Mouse (Mus musculus): Measurements from ENCODE around the gene Dbx2.

Gene Dbx2

DNA sequence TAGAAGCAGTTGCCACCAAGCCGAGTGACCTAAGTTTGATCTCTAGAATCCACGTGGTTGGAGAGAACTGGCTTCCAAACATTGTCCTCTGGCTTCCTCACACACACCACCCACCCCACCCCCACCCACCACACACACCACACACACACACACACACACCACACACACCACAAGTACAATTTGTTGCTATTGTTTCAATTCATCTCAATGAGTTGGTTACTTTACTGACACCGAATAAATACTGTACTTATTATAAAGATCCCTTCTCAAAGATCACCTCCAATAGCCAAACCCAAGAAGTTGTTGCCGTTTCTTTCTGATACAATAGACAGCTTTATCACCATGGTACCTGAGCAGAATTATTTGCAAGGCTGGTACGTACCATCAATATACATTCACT lies at the start of gene Dbx2:
Gene Dbx2 (minus strand): TSS at position 101 of the 400 bp plus-strand sequence.
- no peak for DNase-seq

DNA sequence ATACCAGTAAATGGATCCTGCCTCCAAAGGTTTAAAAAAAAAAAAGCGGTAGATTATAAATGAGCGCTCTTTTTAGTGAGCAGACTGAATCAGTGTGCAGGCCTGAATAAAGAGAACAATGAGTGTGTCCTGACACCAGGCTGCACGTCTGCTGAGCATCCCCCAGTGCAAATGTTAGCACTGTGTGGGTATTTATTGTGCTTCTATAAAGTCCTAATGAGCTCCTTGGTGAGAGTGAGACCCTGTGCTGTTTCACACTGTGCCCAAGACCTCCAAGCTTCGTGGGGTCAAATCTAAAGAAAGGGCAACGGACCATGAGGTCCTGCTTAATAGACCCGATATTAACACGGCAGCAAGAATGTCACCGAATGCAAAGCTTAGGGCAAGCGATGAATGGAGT lies 46.4 kb upstream of the Dbx2 start:
- no peak for DNase-seq

DNA sequence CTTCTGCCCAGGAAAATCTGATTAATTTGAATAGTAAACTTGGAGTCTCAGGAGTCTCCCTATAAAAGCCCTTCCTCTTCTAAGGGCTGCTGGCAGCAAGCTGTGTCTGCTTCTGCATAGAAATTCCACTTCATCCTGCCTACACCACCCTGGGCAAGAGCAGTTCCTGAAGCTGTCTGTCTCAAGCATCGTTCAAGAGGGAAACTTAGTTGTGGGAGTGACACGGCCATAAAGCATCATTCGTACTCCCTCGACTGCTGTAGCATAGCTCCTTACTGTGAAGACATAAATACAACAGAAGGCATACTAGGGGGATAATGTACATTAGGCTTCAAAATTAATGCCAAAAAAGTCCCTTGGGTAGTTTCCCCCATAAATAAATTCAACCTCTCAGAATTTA lies 45.8 kb upstream of the Dbx2 start:
- no peak for DNase-seq

DNA sequence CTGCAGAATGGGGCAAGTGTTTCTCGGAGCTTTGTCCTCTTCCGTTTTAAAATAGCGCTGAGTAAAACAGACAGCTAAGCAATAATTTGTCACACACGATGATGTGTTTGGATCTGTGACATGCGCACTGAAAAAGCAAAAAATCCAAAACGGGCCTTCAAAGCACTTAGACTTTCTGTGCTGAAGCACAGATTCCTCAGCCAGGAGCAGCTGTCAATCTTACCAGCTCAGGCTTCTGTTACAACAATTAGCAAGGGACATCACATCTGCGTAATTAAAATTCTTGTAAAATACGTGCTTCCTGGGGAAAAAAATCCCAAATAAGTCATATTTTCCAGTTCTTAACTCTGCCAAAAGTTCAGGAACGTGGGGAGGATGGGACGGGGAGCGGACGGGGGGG lies 43.6 kb upstream of the Dbx2 start:
- DNase-seq: no peak

DNA sequence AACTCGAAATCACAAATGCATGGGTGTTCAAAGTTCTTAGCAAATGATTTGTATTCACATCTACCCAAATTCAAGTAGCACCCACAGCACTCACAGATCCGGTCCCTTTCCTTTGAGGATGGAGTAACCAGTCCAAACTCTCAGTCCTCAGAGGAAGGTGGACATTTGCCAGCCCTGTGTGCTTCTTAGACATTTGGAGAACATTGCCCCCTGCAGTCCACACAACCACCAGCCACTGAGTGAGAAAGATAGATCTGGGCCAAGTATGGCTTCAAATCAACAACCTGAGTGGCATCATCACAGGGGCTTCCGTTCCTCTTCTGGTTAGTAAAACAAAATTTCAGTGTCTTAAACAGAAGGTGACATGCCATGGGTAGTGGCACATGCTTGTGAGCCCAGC lies 38.0 kb upstream of the Dbx2 start:
- DNase-seq: peak; percentile 11

DNA sequence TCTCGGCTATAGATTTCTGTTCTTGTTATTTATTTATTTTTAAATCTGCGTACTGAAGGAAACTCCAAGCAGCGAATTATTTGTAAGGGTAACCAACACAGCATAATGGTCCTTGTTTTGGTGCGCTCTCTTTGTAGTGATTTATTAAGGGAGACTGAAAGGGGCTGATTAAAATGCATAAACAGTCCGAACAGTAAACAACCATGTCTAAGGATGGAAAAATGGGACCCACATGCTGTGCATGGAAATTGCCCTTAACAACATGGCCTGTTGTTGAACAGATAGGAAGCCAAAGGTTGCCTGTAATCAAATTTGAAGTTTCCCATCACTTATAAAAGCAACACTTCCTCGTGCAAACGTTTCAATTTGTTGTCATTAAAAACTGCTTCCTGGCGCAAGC lies 35.8 kb upstream of the Dbx2 start:
- no peak for DNase-seq

DNA sequence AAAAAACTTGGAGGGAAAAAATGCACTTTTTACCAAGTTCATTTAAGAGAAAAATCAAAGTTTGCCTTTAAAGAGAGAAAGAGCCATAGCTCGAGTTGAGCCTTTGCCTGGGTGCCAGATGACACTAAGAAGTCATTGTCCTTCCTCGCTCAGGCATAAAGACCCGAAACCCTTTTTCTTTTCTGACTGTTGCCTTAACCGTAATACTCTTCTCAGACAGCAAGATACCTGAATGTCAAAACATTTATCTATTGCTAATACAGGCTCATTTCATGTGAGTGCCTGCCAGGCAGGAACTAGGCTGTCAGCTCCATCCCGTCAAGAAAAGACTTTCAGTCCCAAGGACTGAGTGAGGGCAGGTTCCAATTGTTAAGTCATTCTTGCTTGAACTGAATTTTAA lies 35.4 kb upstream of the Dbx2 start:
- DNase-seq: no peak

DNA sequence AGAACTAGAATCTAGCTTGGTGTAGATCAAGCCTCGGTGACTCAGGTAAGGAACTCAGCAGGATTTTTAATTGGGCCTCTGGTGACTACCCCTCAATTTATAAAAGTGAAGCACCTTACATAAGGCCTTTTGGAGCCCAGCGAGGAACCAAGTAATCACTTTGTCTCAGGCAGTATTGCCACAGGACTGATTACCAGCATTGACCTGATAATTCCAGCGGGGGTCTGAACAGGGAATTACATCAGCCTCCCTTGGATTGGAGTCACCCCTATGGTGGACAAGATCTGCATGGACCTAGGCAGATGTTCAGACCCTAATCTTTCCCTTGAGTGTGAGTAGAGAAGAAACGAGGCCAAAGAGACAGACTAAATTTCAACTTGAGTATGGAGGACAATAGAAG lies 26.9 kb upstream of the Dbx2 start:
- DNase-seq: no peak

DNA sequence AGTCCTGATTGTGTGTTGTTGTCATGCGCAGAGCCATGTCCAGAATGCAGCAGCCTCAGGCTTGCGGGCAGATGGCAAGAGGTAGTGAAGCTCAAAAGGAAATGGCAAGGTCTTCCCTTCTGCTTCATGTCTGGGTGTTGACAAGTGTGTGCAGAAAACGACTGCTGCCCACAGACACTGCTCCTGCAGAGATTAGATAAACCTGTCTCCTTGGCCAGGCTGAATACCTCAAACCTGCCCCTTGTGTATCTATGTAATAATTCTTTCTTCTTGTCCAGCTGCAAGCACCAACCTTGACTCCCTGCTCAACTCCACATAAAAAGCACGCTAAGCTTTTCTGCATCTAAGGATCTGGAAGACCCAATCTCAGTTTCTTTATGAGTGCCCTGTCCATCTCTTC lies 19.9 kb upstream of the Dbx2 start:
- DNase-seq: no peak

DNA sequence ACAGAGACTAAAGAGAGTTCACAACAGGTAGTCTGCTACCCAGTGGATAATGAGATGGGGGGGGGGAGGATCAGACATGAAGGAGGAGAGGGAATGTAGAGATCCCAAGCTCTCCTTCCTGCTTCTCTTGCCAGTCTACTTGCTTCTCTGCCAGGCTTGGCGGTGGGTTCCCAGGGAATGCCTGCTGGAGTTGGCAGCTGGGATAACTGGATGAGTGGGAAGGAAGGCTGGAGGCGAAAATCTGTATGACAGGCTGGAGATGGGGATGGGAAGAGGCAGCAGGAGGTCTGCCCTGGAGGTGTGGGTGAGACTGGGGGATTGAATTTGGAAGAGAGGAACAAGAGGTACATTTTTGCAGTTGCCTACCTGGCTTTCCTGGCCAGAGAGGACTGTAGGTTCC lies 19.4 kb upstream of the Dbx2 start:
- DNase-seq: no peak

DNA sequence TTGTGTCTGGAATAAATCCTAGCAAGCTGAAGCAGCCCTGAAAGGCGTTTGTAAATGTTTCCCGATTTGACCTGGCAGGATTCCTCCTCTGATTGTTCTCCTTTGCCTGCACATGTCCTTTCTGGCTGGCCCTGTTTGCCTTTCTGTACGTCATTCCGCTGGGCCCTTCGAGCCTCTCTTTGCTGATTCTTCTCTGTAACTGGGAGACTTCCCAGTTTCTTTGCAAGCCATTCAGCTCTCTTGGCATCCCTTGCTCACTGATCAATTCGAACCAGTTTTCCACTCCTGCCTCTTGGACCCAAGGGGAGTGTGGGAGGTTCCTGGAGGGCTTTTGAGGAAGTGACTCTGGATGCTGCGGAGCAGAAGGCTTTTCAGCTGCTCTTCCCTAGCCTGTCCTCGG lies 11.4 kb upstream of the Dbx2 start:
- peak; percentile 10 for DNase-seq

DNA sequence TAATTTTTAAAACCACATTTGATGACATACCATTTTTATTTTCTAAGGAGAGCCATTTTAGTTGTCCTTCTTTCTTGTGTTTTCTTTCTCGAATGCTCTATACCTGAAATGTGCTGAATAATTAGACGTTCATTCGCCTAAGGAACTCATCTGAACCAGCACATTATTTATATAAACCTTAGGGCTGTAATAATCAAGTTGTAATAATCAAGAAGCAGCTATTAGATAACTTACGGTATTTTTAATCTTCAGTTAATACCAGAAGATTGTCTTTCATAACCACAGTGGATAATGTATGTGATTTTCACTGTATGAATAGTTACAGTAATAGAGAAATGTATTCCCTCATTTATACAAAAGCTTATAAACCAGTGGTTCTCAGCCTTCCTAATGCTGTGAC lies 9.2 kb upstream of the Dbx2 start:
- no peak for DNase-seq

DNA sequence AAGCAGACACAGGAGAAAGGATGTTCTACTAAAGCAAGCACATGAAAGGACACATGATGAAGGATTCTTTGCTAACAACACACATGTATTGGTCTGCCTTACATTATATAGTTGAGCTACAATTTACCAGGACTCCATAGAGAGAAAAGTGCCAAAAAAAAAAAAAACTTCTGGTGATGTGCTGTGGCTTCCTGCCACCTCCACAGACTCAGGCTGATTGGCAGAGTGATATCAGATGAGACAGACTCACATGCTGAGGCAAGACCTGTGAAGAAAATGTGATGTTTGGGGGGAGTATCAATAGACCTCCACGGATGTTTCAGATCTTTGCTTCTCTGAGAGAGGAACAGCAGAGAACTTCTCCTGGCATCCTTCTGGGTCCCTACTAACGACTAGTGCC lies 6.0 kb upstream of the Dbx2 start:
- DNase-seq: no peak

DNA sequence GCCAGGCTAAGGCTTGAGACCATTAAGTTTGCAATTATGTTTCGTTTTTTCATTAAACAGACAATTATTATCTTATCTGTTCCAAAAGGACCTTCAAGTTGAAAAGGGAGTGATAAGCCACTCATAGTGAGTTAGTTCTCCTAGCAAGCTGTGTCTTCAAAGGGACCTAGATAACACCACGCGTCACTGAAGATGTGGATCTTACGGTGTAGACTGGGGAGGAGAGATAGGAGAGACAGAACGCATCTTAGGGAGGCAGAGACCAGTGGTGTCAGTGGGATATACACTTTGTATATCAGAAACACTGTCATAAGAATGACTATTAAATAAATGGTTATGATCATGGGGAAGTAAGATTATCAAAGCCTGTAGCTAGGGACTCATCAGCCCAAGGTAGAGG lies 4.6 kb upstream of the Dbx2 start:
- DNase-seq: no peak

DNA sequence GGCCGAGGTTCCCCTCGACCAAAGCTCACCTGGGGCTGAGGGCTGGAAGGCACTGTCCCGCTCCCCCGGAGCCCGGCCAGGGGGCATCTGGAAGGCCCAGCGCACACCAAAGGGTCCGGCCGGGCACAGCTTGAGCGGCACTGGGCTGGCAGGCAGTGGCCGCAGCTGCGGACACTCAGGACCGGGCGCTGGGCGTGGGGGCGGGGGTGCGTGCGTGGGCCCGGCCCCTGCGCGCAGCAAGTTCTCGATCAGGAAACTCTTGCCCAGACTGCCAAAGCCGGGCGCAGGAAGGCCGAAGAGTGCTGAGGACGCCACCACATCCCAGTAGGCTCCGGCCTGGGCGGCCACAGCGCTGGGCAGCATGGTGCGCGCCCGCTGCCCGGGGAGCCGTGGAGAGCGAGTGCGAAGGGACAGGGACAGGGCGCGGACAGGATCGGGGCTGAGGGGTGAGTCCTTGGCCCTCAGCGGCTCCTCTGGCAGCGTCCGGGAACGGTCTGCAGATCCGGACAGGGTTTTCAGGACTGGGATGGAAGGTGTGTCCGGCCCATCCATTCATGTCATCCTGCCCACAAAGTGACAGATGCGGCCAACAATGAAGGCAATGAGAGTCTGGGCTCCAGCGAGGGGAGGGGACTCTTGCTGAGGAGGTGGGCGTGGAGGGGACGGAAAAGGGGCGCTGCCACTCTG lies 1.4 kb downstream of the Dbx2 start:
- DNase-seq: no peak

DNA sequence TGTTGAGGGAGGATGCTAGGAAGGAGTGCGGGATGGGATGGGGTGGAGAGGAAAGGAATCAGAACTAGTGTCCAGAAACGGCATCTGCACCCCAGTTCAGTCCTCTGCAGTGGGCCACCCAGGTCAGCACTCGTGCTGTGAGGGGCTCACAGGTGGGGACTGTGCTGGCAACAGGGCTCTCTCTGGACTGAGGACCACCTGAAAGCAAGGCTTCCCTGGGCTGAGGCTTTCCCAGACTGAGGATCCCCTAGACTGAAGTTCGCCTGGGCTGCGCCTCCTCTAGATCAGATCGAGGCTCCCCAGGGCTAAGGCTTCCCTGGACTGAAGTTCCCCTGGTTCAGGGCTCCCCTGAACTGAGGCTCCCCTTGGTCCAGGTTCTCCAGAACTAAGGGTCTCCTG lies 1.9 kb downstream of the Dbx2 start:
- DNase-seq: no peak

DNA sequence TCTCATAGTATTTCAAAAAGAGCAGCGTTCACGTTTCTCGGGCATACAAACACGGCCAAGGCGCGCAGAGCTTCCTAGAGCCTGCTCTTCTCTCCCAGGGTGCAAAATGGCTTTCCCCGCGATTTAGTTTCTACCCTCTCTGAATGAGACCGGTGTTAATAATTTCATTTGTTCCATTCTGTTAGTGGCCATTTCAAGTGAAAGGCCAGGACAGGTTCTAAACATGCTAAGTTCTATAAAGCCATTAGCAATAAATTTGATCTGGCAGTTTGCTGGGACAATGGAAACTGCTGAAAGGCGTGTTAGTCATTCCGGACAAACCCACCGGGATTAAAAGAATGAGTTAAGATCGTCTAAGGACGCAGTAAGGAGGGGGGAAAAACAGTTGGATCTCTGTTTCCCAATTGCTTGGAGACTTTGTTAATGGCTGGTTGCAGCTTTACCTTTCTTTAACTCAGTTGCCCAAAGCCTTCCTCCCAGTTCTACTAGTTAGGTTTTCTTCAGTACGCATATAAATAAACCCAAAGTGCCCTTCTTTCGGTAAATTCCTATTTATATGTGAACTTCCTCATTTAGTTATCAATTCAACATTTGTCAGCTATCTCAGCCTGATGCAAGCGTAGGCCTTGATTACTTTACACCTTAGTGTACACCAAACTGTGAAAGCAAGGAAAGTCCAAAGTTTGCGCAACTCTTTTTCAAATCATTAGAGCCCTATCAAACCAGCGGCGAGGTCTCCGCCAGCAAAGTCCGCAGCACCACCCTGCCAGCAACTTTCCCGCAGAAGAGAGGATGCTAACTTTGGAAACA lies 2.7 kb downstream of the Dbx2 start:
- no peak for DNase-seq

DNA sequence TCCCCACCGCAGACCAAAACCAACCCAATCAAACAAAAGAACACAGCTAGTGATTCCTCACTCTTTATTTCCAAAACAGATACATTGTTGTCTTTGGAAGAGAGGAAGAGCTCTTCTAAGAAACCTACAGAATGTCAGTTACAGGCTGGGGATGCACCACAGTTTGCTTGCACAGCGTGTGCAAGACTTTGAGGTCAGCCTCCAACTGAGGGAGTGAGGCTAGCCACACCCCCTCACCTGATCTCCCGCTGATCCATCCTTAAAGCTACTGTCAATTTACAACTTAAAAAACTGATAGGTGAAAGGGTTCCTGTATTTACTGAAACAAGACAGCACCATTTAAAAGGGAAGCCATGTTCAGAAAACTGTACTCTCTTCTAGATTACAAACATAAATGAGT lies 3.9 kb downstream of the Dbx2 start:
- no peak for DNase-seq

DNA sequence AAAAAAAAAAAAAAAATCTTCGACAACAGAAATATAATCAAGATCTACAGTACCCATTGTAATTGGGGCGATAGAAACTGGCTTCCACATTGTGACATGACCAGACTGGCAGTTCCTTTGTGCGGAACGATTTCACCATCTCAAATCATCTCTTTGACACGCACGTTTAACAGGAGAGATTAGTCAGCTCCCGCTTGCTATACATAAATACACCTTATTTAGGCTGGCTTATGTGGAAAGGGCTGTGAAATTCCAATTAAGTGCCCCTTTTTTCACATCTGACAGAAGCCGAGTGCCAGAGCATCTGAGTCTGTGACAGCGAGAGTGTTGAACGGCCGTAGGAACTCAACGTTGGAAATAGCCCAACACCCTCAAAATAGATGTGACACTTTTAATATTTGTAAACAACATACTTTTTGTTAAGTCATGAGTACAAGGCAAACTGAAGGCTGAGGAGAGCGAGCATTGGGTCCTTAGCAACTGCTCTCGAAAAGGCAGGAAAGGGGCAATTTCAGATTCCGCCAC lies 12.2 kb downstream of the Dbx2 start:
- DNase-seq: no peak

DNA sequence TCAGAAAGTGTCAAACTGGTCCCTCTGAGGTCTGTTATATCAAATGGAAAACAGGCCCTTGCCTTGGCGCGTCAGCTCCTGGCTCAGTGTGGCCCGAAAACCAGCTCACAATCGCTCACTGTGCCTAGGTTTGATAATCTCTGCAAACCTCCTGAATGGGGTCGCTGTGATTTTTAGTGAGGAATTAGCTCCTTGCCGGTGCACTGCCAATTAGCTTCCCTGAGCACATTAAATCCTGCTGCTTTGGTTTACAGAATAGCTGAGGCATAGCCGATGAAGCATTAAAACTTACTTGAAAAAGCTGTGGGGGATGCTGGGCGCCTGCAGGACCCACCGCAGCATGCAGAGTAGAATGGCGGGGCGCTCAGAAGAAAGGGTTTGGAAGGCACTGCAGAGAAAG lies 15.4 kb downstream of the Dbx2 start:
- no peak for DNase-seq

DNA sequence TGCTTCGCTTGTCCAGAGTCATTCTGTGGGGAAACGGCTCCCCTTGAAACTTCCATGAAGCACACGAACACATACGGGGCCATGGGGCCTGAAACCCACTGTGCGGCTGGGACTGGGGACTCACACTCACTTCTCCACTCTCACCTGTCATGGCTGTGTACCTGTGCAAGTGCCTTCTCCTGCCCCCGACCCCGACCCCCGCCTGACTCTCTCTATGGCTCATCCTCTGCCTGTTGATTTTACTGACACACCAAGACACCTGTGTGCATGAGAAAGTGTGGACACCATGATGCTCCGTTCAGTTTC lies 16.0 kb downstream of the Dbx2 start:
- no peak for DNase-seq

DNA sequence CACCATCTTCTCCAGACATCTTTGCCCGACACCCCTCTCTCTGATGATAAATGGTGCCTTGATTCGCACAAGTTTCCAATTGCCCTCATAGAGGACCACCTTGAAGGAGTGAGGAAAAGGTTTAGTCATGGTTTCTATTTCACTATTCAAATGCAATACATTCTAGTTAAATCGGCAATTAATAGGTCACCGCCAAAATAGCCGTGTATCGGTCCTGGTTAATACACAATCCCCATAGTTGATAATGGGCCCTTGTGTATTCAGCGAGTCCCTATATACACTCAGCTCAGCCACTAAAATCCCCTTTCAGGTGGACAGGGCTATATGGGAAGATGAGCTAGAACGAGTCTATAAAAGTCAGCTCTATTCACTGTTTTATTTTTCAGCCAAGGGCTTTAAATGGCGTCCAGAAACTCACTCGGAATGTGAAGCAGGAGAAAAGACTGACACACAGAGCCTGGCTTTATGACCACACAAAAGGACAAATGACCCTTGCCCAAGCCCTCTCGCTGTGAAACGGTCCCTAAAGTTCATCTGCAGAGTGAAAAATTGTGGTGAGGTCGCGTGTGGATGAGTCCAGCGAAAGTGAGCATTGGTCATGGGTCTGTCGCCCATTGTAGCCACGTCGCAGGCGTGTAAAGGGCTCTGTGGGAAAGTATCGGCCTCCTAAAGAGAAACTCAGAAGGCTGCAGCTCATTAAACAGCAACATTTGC lies 16.5 kb downstream of the Dbx2 start:
- no peak for DNase-seq

DNA sequence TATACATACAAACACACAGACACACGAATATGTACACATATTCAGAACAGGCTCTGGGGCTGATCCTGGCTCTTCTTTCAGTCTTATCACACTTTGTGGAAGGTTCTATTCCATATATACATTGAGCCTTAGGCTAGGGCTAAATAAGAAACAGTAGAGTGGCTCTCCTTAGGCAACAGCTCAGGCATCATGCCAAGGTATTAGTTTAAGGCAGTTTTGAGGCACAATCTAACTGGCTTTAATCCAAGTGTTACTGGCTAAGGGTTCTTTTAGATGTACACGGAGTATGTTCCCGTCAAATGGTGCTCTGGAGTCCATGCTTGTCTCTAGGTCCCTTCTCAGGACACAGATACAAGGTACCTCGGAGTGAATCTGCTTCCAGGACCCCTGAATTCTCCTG lies 31.4 kb downstream of the Dbx2 start:
- no peak for DNase-seq

DNA sequence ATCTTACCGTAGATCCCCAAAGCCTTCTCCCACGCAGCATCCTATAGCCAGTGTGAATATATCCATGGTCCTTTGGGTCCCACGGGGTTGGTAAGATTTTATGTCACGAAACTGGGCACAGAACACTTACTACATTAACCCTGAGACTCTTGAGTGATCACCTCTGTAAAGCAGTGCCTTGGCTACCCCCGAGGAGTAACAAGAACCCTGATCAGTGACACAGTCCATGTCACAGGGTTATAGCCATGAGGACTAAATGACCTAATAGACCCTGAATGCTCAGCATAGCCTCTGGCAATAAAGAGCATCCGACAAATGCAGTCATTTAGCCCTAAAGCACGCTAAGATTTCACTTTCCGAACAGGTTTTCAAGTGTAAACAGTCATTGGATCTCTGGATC lies 33.0 kb downstream of the Dbx2 start:
- no peak for DNase-seq
